Mouse (Mus musculus) right cerebral cortex, postnatal 14 days (tissue): Measurements from ENCODE around the gene Pcsk6.

Source experiments
- DNase-seq: peaks from one replicate; pipeline ENCODE4 v3.0.0; 2022

The Pcsk6 gene

DNA sequence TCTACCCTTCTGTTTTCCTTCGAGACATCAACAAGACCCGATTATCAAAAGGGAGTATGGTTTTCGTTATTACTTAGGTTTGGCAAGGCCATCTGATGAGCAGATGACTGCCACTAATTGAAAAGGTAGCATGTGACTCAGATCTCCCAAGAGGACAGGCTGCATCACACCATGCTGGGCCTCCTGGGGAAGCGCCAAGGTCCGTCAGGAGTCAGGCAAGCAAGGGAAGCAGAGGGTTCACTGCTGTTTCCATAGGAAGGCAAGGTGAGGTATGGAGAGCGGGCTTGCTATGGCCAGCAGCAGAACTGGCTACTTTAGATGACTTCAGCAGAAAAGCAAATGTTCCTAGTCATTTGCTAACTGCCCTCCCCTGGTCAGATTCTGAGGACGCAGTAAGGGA is 84.9 kb downstream of the Pcsk6 start:
- no peak for DNase-seq

DNA sequence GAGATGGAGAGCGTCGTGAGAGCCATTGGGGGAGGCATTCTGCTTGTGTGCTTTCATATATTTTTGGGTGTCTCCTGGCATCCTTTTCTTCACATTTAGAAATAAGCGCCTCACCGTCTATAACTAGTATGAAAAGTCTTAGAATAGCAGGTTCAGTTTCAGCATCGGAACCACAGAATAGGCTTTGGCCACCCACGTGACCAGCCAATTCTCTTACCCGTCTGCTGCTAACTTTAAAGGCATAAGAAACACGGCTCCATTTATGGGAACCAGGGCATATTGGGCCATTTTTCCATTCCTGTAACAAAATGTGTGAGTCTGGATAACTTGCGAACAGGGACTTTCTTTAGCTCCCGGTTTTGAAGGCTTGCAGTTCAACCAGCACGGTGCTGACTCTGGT is 87.4 kb downstream of the Pcsk6 start:
- no peak for DNase-seq

GRCm38 (mm10) chr7:65954583-65954982 is 93.0 kb downstream of the Pcsk6 start:
- DNase-seq = no peak

DNA sequence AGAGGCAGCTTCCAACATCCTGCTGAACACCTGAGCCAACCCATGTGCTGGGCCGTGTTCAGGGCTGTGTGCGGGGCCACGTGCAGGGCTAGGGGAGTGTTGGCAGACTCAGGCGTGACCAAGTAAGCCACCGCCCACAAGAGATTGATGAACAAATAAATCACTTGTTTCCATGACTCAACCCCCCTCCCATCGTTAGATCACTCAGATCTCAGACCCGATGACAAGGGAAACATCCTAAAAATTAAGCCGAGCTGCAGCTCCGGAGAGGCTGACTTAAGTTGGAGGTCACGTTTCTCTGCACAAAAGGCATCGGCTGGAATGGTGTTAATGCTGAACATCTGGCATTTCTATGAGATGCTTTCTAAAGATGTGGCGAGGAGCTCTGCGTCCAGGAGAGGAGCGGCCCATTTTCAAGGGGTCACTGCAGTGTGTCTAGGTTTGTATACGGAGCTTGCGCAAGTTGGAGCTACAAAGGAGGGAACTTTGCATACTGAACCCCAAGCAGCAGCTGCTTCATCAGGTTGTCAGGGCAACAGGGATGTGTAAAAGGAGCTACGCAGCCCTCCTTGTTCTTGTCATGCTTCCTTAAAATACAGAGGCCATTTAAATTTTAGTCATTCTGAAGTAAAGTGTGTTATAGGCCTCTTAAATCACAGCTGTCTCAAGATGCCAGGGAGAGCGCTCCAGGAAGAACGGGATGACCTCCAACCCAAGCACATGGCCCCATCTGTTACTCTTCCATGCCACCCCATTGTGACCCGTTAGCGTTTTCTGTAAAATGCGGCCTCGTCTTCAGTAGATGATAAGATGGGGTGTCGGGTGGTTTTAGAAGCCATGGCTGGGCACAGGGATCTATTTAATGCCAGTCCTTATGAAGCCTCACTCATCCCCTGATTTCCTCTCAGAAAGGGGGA is 94.0 kb downstream of the Pcsk6 start:
- peak; percentile 19 for DNase-seq

DNA sequence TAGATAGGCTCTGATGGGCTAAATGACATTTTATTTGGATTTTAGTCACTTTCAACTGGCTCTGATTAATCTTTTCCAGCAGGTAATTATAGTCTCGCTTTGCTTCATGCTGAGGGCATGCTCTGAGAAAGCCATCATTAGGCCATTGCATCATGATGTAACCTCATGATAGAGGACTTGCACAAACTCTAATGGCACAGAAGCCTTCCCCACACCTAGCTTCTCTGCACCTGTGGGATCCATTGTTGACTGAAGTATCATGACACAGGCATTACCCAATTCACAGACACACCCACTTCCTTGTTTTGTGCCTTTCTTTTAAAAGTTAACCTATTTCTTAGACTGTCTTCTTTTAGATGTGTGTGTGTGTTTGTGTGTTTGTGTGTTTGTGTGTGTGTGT is 95.7 kb downstream of the Pcsk6 start:
- no peak for DNase-seq

GRCm38 (mm10) chr7:65958105-65958504 is 96.6 kb downstream of the Pcsk6 start:
- no peak for DNase-seq

DNA sequence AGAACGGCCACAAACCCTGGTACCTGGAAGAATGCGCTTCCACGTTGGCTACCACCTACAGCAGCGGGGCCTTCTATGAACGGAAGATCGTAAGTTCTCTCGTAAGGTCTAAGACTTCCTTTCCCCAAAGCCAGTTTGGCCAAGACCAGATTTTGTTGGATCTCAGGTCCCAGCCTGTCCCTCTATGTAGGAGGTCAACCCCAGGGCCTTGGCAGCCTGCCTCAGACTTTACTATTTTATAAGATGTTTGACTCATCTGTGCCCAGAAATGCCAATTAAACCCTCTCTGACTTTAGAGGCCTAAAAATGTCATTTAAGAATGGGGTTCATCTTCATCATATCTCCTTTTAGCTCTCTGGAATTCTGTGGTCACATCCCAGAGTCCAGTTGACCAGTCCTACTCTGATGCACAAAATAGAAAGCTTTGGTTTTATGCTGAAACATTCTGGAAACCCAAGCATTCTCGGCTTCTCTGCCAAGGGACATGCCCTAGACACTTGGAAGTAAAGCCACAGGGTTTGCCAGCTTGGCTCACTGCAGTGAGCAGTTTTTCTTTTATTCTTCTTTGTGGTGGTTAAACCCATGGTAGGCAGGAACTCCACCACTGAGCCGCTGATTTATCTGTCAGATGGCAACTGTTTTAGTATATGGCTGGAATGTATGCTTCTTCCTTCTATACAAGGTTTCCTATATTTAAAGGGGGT is 97.8 kb downstream of the Pcsk6 start:
- DNase-seq = no peak

- DNase-seq = no peak
Measured at GRCm38 (mm10) chr7:65962611-65963010, 101.1 kb downstream of the Pcsk6 start.

DNA sequence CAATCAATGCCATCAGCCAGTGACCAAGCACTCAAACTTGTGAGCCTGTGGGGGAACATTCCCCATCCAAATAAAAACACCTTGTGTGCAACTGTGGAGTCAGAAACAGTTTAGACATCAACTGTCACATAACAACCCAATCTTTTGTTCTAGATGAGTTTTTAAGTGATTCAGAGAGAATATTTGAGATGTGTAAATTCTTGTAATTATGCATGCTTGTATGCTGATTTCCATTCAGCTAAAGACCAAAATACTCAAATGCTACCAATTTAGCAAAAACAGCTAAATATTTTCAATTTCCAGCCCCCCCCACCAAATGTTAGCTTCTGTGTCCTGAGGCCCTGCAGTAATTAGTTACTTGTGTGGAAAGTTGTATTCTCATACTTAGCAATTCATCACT is 102.9 kb downstream of the Pcsk6 start:
- DNase-seq = no peak

DNA sequence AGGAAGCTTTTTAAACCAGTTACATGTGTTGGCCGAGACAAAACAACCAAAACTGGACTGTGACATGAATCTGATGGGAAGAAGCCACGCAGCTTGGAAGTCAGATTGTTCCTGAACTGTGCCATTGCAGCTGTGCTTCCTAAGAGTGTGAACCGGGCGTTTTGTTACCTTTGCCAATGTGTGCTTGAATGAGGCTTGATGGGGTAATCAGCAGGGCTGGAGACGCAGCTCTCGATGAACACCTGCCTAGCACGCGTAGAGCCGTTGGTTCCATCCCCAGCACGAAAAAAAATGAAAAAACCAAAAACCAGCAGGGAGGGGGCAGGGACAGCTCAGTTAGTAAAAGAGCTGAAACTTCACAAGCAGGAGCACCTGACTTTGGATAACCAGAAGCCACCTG is 109.8 kb downstream of the Pcsk6 start:
- DNase-seq = no peak

DNA sequence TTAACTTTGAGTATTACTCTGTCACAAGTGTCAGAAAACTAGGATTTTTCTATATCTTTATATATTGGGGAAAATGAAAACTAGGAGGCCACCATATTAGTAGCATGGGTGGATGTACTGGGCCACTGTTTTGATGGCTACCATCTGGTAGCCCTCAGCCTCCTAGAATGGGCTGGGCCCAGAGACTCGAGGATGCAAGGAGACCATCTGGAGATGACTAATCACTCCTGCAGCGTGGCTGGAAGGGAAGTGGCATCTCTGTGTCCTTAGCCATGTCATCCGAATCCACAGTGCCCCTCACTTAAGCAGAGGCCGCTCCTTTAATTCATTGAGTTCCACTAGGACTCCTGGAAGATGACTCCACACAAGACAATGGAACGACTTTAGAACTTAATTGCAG is 115.8 kb downstream of the Pcsk6 start:
- no peak for DNase-seq

DNA sequence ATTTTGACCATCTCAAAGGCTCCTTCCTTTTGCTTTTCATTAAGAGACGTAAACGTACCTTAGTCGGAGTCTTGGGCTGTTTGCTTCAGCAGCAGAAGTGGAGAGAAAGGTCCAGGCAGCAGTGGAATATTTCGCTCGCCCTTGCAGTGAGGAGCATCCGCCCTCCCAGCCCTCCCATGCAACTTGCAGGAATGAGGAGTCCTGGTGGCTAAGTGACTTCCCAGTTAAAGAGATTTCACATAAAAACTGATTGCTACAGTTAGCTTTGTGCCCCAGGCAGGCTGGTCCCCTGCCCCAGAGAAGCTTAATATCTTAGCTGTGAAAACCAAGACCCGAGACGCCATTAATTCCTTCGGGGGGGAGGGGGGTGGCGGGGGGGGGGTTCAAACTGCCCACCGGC is 116.4 kb downstream of the Pcsk6 start:
- DNase-seq = no peak

- DNase-seq = no peak
Measured at GRCm38 (mm10) chr7:65978996-65979823, 117.7 kb downstream of the Pcsk6 start.

GRCm38 (mm10) chr7:65980000-65980399 is 118.5 kb downstream of the Pcsk6 start:
- DNase-seq = no peak

DNA sequence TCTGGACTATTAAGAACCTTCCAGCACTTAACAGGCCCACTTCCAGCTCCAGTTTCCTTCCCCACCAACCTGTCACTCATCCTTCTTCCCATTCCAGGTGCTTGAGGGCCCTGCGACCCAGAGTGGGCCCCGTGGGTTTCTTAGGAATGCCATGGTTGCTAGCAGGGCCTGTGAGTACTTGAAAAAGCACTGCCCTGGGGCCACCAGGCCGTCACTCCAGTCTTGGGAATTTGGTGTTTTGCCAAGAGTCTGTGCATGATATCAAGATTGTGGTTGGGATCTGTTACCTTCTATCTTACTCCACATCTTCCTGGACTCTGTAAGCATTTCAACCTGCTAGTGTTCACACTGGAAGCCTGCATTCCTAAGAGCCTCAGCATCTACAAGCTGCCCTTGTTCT is 120.5 kb downstream of the Pcsk6 start:
- no peak for DNase-seq

- DNase-seq = no peak
Measured at GRCm38 (mm10) chr7:65988249-65988648, 126.7 kb downstream of the Pcsk6 start.

GRCm38 (mm10) chr7:65988709-65989108 is 127.2 kb downstream of the Pcsk6 start:
- no peak for DNase-seq

DNA sequence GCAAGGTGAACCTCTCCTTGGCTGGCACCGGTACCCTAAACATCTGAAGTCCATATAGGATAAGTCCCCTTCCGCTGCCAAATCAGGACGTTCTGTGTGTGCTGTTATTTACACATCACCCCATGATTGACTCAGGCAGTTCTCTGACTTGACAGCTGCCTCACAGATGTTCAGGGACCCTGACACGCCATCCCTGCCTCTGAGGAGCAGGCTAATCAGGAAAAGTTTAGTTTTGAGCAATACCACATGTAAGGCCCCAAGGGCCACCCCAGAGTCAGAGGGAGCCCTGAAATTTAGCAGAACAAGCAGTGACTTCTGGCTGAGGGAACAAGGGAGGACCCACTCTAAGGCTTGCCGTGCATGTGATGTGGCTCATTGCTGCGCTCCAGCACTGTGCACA is 130.8 kb downstream of the Pcsk6 start:
- DNase-seq = no peak

- DNase-seq = no peak
Measured at GRCm38 (mm10) chr7:65993410-65993809, 131.9 kb downstream of the Pcsk6 start.

GRCm38 (mm10) chr7:66001035-66001754 is 139.7 kb downstream of the Pcsk6 start:
- DNase-seq = no peak

GRCm38 (mm10) chr7:66001797-66002196 is 140.3 kb downstream of the Pcsk6 start:
- no peak for DNase-seq

DNA sequence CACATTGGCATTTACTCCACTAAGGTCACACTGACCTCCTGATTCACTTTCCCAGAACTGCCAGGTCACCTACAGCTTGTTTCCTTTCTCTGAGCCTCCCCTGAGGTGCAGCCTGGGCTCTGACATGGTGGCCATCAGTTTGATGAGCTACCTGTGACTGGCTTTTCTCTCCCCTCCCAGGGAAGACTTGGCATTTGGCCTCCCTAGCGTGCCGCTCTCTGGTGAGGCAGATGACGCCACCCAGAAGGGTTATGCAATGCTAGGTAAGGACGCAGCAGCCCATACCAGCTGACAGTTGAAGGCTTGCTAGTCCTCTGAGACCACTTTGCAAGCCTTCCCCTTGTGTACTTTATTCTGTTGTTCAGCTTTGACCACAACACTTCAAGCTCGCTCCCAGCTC is 141.9 kb downstream of the Pcsk6 start:
- no peak for DNase-seq
